Mouse (Mus musculus) limb, embryonic 12.5 days (tissue): ENCODE data around the gene 1600012H06Rik. TPM values are rescaled to one million over a fixed set of nuclear protein-coding genes. Genes with fewer than 3 reads are reported as not detected.
"Not testable (repeated sequence)": the region's sequence is repeated elsewhere in the genome, so short reads cannot be mapped to it uniquely, and the experiment has no call there.

ENCODE experiments used
- ATAC-seq: fragments of 200-750 bp; cut with Nextera tagmentation; 2 replicates; pipeline ENCODE4 v1.8.0; 2017; ENCODE audit warnings: low read depth, moderate TSS enrichment; ENCODE audit not compliant: insufficient number of reproducible peaks, insufficient read depth, low FRiP score, low TSS enrichment
- H3K27ac ChIP-seq: fragments of 300-500 bp; sonication (generic); 2 replicates; pipeline ENCODE4 v1.5.1; 2016; ENCODE audit warnings: mild to moderate bottlenecking, moderate library complexity
- H3K27me3 ChIP-seq: fragments of 300-500 bp; sonication (generic); 2 replicates; pipeline ENCODE4 v1.6.1; 2016; ENCODE audit warnings: mild to moderate bottlenecking, moderate library complexity
- H3K36me3 ChIP-seq: fragments of 300-500 bp; sonication (generic); 2 replicates; pipeline ENCODE4 v1.6.1; 2016; ENCODE audit warnings: mild to moderate bottlenecking, moderate library complexity
- H3K4me1 ChIP-seq: fragments of 300-500 bp; sonication (generic); replicated peaks from 2 replicates; pipeline ENCODE4 v1.6.1; 2016
- H3K4me2 ChIP-seq: fragments of 300-500 bp; sonication (generic); 2 replicates; pipeline ENCODE4 v1.6.1; 2016; ENCODE audit warnings: mild to moderate bottlenecking, moderate library complexity
- H3K4me3 ChIP-seq: fragments of 300-500 bp; sonication (generic); replicated peaks from 2 replicates; pipeline ENCODE4 v1.5.1; 2016; ENCODE audit warnings: mild to moderate bottlenecking
- H3K9ac ChIP-seq: fragments of 300-500 bp; sonication (generic); replicated peaks from 2 replicates; pipeline ENCODE4 v1.6.1; 2016; ENCODE audit warnings: mild to moderate bottlenecking, moderate library complexity
- H3K9me3 ChIP-seq: fragments of 300-500 bp; sonication (generic); 2 replicates; pipeline ENCODE4 v1.6.1; 2016; ENCODE audit warnings: mild to moderate bottlenecking, moderate library complexity
- WGBS: fragments of 180-500 bp; shearing (Covaris S2); methylation state at CpG from one replicate; pipeline ENCODE4 v1.1.7; 2016; 5-methylcytosine and 5-hydroxymethylcytosine counted together
- polyA plus RNA-seq: library from polyadenylated mRNA; unstranded; fragments of >200 nt; fragmentation: Nextera tagmentation; extraction: Ambion mirVana; gene quantifications from 2 replicates; pipeline ENCODE4 v1.2.1, GENCODE M21; 2016

The 1600012H06Rik gene
- polyA plus RNA-seq: 27.3 and 29.4 TPM in 2 replicates

GRCm38 (mm10) chr17:14943009-14943728 lies at the start of gene 1600012H06Rik, which contains the start of gene Wdr27:
TSS of gene 1600012H06Rik (plus strand) at chr17:14943184.
TSS of gene Wdr27 (minus strand) at chr17:14943158.
- ATAC-seq: peak; percentile 96
- peaks cover 27% of the 10 kb centered on the region for H3K36me3 ChIP-seq
- H3K27ac ChIP-seq: peak within 1 kb of the TSS; percentile 72
- no peaks in the 10 kb centered on the region for H3K9me3 ChIP-seq
- H3K4me2 ChIP-seq: peak within 1 kb of the TSS; percentile 96
- under 1% methylated on average over 54 of the region's 54 CpGs for WGBS
- H3K27me3 ChIP-seq: no peaks in the 10 kb centered on the region
- H3K9ac ChIP-seq: peak within 1 kb of the TSS; percentile 81
- H3K4me3 ChIP-seq: peak within 1 kb of the TSS; percentile 83
- peaks cover 20% of the 10 kb centered on the region for H3K4me1 ChIP-seq

- not testable (repeated sequence) for ATAC-seq, H3K9ac ChIP-seq, H3K4me2 ChIP-seq, H3K4me3 ChIP-seq, H3K4me1 ChIP-seq, H3K36me3 ChIP-seq, H3K27ac ChIP-seq, H3K27me3 ChIP-seq, H3K9me3 ChIP-seq
Observed at GRCm38 (mm10) chr17:14895058-14895457, 47.9 kb upstream of the 1600012H06Rik start.

- Histone ChIP-seq H3K9me3 (no peaks in the 10 kb centered on the region), H3K4me2 (no peak overlapping the region), H3K36me3 (no peaks in the 10 kb centered on the region), H3K27ac (no peak overlapping the region), H3K27me3 (no peaks in the 10 kb centered on the region), H3K4me3 (no peak overlapping the region), H3K4me1 (no peaks in the 10 kb centered on the region), H3K9ac (no peak overlapping the region)
- ATAC-seq: no peak
- 75% methylated on average over 1 of the region's 1 CpGs for WGBS
Observed at GRCm38 (mm10) chr17:14898972-14899371, 44.0 kb upstream of the 1600012H06Rik start.

- 77% methylated on average over 3 of the region's 3 CpGs for WGBS
- no peaks in the 10 kb centered on the region for H3K36me3 ChIP-seq
- 0 out of 2 replicates have a peak, but pooled peaks cover 3% of the 10 kb centered on the region for H3K4me1 ChIP-seq
- H3K27me3 ChIP-seq: no peaks in the 10 kb centered on the region
- H3K4me3 ChIP-seq: no peak overlapping the region
- H3K9ac ChIP-seq: no peak overlapping the region
- ATAC-seq: no peak
- no peak overlapping the region for H3K27ac ChIP-seq
- H3K9me3 ChIP-seq: no peaks in the 10 kb centered on the region
- H3K4me2 ChIP-seq: no peak overlapping the region
Observed at GRCm38 (mm10) chr17:14903212-14903611, 39.8 kb upstream of the 1600012H06Rik start.

GRCm38 (mm10) chr17:14904206-14904605 lies 38.8 kb upstream of the 1600012H06Rik start:
- no peaks in the 10 kb centered on the region for H3K36me3 ChIP-seq
- no peaks in the 10 kb centered on the region for H3K9me3 ChIP-seq
- ATAC-seq: no peak

GRCm38 (mm10) chr17:14904637-14905265 lies 38.2 kb upstream of the 1600012H06Rik start:
- 0 out of 2 replicates have a peak, but pooled peaks cover 3% of the 10 kb centered on the region for H3K4me1 ChIP-seq
- ATAC-seq: 0 out of 2 replicates have a peak, but pooled peaks have one; percentile 45
- WGBS: 61% methylated on average over 7 of the region's 7 CpGs
- no peak overlapping the region for H3K4me2 ChIP-seq
- H3K27me3 ChIP-seq: no peaks in the 10 kb centered on the region
- no peak overlapping the region for H3K27ac ChIP-seq
- H3K9me3 ChIP-seq: no peaks in the 10 kb centered on the region
- H3K36me3 ChIP-seq: no peaks in the 10 kb centered on the region
- H3K9ac ChIP-seq: no peak overlapping the region
- no peak overlapping the region for H3K4me3 ChIP-seq

More at GRCm38 (mm10) chr17:14904206-14904605, 38.8 kb upstream of the 1600012H06Rik start:
- 0 out of 2 replicates have a peak, but pooled peaks cover 3% of the 10 kb centered on the region for H3K4me1 ChIP-seq
- H3K9ac ChIP-seq: no peak overlapping the region
- H3K27ac ChIP-seq: no peak overlapping the region
- no peak overlapping the region for H3K4me3 ChIP-seq
- no peaks in the 10 kb centered on the region for H3K27me3 ChIP-seq
- no peak overlapping the region for H3K4me2 ChIP-seq
- 86% methylated on average over 6 of the region's 6 CpGs for WGBS

- 48% methylated on average over 1 of the region's 1 CpGs for WGBS
- no peak for ATAC-seq
- Histone ChIP-seq H3K4me3 (no peak overlapping the region), H3K27ac (no peak overlapping the region), H3K36me3 (no peaks in the 10 kb centered on the region), H3K9ac (no peak overlapping the region), H3K9me3 (no peaks in the 10 kb centered on the region), H3K27me3 (no peaks in the 10 kb centered on the region), H3K4me1 (0 out of 2 replicates have a peak, but pooled peaks cover 3% of the 10 kb centered on the region), H3K4me2 (no peak overlapping the region)
Observed at GRCm38 (mm10) chr17:14906611-14907010, 36.4 kb upstream of the 1600012H06Rik start.

GRCm38 (mm10) chr17:14907136-14907535 lies 35.8 kb upstream of the 1600012H06Rik start:
- no peak overlapping the region for H3K9ac ChIP-seq
- no peaks in the 10 kb centered on the region for H3K27me3 ChIP-seq
- ATAC-seq: 0 out of 2 replicates have a peak, but pooled peaks have one; percentile 21
- H3K4me1 ChIP-seq: 0 out of 2 replicates have a peak, but pooled peaks cover 3% of the 10 kb centered on the region
- no peaks in the 10 kb centered on the region for H3K9me3 ChIP-seq
- WGBS: 70% methylated on average over 12 of the region's 12 CpGs
- no peak overlapping the region for H3K4me3 ChIP-seq
- H3K27ac ChIP-seq: no peak overlapping the region
- no peak overlapping the region for H3K4me2 ChIP-seq
- no peaks in the 10 kb centered on the region for H3K36me3 ChIP-seq

GRCm38 (mm10) chr17:14909331-14909730 lies 33.7 kb upstream of the 1600012H06Rik start:
- no peak overlapping the region for H3K4me3 ChIP-seq
- WGBS: 77% methylated on average over 5 of the region's 5 CpGs
- no peak for ATAC-seq
- no peak overlapping the region for H3K9ac ChIP-seq
- no peak overlapping the region for H3K27ac ChIP-seq
- H3K9me3 ChIP-seq: no peaks in the 10 kb centered on the region
- H3K4me2 ChIP-seq: no peak overlapping the region
- H3K27me3 ChIP-seq: no peaks in the 10 kb centered on the region
- 0 out of 2 replicates have a peak, but pooled peaks cover 3% of the 10 kb centered on the region for H3K4me1 ChIP-seq
- no peaks in the 10 kb centered on the region for H3K36me3 ChIP-seq

- Histone ChIP-seq H3K9ac (no peak overlapping the region), H3K27me3 (no peaks in the 10 kb centered on the region), H3K9me3 (no peaks in the 10 kb centered on the region), H3K4me1 (no peaks in the 10 kb centered on the region), H3K4me2 (no peak overlapping the region), H3K4me3 (no peak overlapping the region), H3K27ac (no peak overlapping the region), H3K36me3 (no peaks in the 10 kb centered on the region)
- no peak for ATAC-seq
- 91% methylated on average over 5 of the region's 5 CpGs for WGBS
Observed at GRCm38 (mm10) chr17:14910771-14911170, 32.2 kb upstream of the 1600012H06Rik start.

GRCm38 (mm10) chr17:14912420-14912819 lies 30.6 kb upstream of the 1600012H06Rik start:
- no peaks in the 10 kb centered on the region for H3K36me3 ChIP-seq
- H3K4me1 ChIP-seq: no peaks in the 10 kb centered on the region
- H3K4me3 ChIP-seq: no peak overlapping the region
- H3K27me3 ChIP-seq: no peaks in the 10 kb centered on the region
- no peaks in the 10 kb centered on the region for H3K9me3 ChIP-seq
- H3K9ac ChIP-seq: no peak overlapping the region
- ATAC-seq: no peak
- 51% methylated on average over 6 of the region's 6 CpGs for WGBS
- H3K4me2 ChIP-seq: no peak overlapping the region
- no peak overlapping the region for H3K27ac ChIP-seq
